Mouse (Mus musculus) forebrain, embryonic 14.5 days (tissue): ENCODE results near the gene Zdhhc14. TPM values are rescaled to one million over a fixed set of nuclear protein-coding genes. Genes with fewer than 3 reads are reported as not detected.

Source experiments
- ATAC-seq: fragments of 200-750 bp; cut with Nextera tagmentation; 2 replicates; pipeline ENCODE4 v1.8.0; 2017; ENCODE audit warnings: mild to moderate bottlenecking, moderate library complexity
- DNase-seq: peaks from one replicate; pipeline ENCODE4 v3.0.0-alpha.2; 2015; ENCODE audit warnings: low spot score
- H3K27ac ChIP-seq: fragments of 300-500 bp; sonication (generic); 2 replicates; pipeline ENCODE4 v1.5.1; 2014; ENCODE audit warnings: low read depth, mild to moderate bottlenecking, control low read depth, low read length, moderate library complexity
- H3K27me3 ChIP-seq: fragments of 300-500 bp; sonication (generic); replicated peaks from 2 replicates; pipeline ENCODE4 v1.6.1; 2014; ENCODE audit warnings: low read length, control low read depth, mixed read lengths; ENCODE audit not compliant: control insufficient read depth, insufficient read depth
- H3K36me3 ChIP-seq: fragments of 300-500 bp; sonication (generic); 2 replicates; pipeline ENCODE4 v1.6.1; 2014; ENCODE audit warnings: low read length, control low read depth; ENCODE audit not compliant: control insufficient read depth, insufficient read depth
- H3K4me1 ChIP-seq: fragments of 300-500 bp; sonication (generic); 2 replicates; pipeline ENCODE4 v1.6.1; 2014; ENCODE audit warnings: antibody characterized with exemption, low read length, control low read depth; ENCODE audit not compliant: control insufficient read depth, insufficient read depth
- H3K4me2 ChIP-seq: fragments of 300-500 bp; sonication (generic); 2 replicates; pipeline ENCODE4 v1.6.1; 2014; ENCODE audit warnings: mild to moderate bottlenecking, control low read depth, low read length
- H3K4me3 ChIP-seq: fragments of 300-500 bp; sonication (generic); 2 replicates; pipeline ENCODE4 v1.5.1; 2014; ENCODE audit warnings: low read depth, low read length, control low read depth
- H3K9ac ChIP-seq: fragments of 300-500 bp; sonication (generic); 2 replicates; pipeline ENCODE4 v1.6.1; 2014; ENCODE audit warnings: mild to moderate bottlenecking, low read length, control low read depth, moderate library complexity
- H3K9me3 ChIP-seq: fragments of 300-500 bp; sonication (generic); replicated peaks from 2 replicates; pipeline ENCODE4 v1.6.1; 2016; ENCODE audit warnings: low read length, control low read depth, mixed read lengths; ENCODE audit not compliant: control insufficient read depth
- WGBS: fragments of 180-500 bp; shearing (Covaris S2); extraction: QIAGEN DNeasy Blood & Tissue Kit; methylation state at CpG from one replicate; pipeline ENCODE4 v1.1.7; 2014; 5-methylcytosine and 5-hydroxymethylcytosine counted together
- polyA plus RNA-seq: library from polyadenylated mRNA; unstranded; fragments of >200 nt; fragmentation: Nextera tagmentation; extraction: Ambion mirVana; gene quantifications from 2 replicates; pipeline ENCODE4 v1.2.1, GENCODE M21; 2014

The Zdhhc14 gene
- polyA plus RNA-seq, 1 experiment from 2014 or later: 4.7 TPM

GRCm38 (mm10) chr17:5510564-5510963 lies 18.2 kb downstream of the Zdhhc14 start:
- Histone ChIP-seq H3K36me3 (no peaks in the 10 kb centered on the region), H3K27me3 (no peaks in the 10 kb centered on the region), H3K9ac (no peak overlapping the region), H3K4me1 (no peaks in the 10 kb centered on the region), H3K27ac (no peak overlapping the region), H3K4me2 (no peak overlapping the region), H3K9me3 (no peaks in the 10 kb centered on the region), H3K4me3 (no peak overlapping the region)
- DNase-seq (no peak), ATAC-seq (no peak)
- 86% methylated on average over 9 of the region's 9 CpGs for WGBS

GRCm38 (mm10) chr17:5511724-5512123 lies 19.4 kb downstream of the Zdhhc14 start:
- H3K4me3 ChIP-seq: no peak overlapping the region
- 86% methylated on average over 6 of the region's 6 CpGs for WGBS

GRCm38 (mm10) chr17:5519466-5519865 lies 27.1 kb downstream of the Zdhhc14 start:
- Histone ChIP-seq H3K9ac (no peak overlapping the region), H3K4me3 (no peak overlapping the region), H3K4me1 (no peaks in the 10 kb centered on the region), H3K27me3 (no peaks in the 10 kb centered on the region), H3K4me2 (no peak overlapping the region), H3K36me3 (no peaks in the 10 kb centered on the region), H3K27ac (no peak overlapping the region), H3K9me3 (0 out of 2 replicates have a peak, but pooled peaks cover 2% of the 10 kb centered on the region)
- ATAC-seq: no peak
- 87% methylated on average over 10 of the region's 10 CpGs for WGBS
- no peak for DNase-seq

More at GRCm38 (mm10) chr17:5511724-5512123, 19.4 kb downstream of the Zdhhc14 start:
- Histone ChIP-seq H3K36me3 (no peaks in the 10 kb centered on the region), H3K27me3 (no peaks in the 10 kb centered on the region), H3K27ac (no peak overlapping the region), H3K4me1 (no peaks in the 10 kb centered on the region), H3K4me2 (no peak overlapping the region), H3K9me3 (no peaks in the 10 kb centered on the region), H3K9ac (no peak overlapping the region)
- DNase-seq: no peak
- ATAC-seq: no peak

DNA sequence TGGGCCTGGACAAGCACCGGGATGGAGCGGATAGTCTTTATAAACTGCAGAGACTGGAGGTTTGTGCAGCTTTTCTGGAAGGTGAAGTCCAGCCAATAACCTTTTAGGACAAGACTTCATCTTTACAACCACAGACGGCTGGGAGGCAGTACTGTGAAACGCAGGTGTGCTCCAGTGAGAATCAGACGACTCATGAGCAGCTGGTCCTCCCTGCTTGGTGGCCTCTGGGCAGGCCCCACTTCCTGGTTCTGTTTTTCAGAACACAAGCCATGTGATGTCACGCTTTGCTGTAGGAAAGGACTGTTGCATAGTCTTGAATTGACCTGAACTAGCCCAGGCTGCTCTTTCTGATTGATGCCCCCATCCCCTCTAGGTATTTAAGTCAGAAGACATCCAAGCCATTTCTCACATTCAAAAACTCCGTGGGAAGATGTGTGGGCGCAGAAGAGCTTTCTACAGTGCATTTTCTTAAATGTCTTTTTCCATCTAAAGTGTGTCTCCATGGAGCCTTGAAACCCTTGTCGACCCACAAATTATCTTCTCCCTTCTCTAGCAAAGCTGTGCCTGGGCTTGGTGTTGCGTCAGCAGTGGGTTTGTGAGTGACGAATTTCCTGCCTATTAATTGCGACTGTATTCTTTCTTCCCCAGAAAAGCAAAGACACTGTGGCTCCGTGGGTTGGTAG lies 27.7 kb downstream of the Zdhhc14 start:
- H3K27ac ChIP-seq: no peak overlapping the region
- no peak overlapping the region for H3K4me2 ChIP-seq
- ATAC-seq: no peak
- 0 out of 2 replicates have a peak, but pooled peaks cover 2% of the 10 kb centered on the region for H3K9me3 ChIP-seq
- no peak overlapping the region for H3K9ac ChIP-seq
- WGBS: 90% methylated on average over 13 of the region's 13 CpGs
- no peak for DNase-seq
- no peaks in the 10 kb centered on the region for H3K27me3 ChIP-seq
- no peaks in the 10 kb centered on the region for H3K36me3 ChIP-seq
- no peak overlapping the region for H3K4me3 ChIP-seq
- no peaks in the 10 kb centered on the region for H3K4me1 ChIP-seq

- Histone ChIP-seq H3K9me3 (0 out of 2 replicates have a peak, but pooled peaks cover 2% of the 10 kb centered on the region), H3K4me3 (no peak overlapping the region), H3K27me3 (no peaks in the 10 kb centered on the region), H3K4me1 (no peaks in the 10 kb centered on the region), H3K27ac (no peak overlapping the region), H3K4me2 (no peak overlapping the region), H3K9ac (no peak overlapping the region), H3K36me3 (no peaks in the 10 kb centered on the region)
- DNase-seq (no peak), ATAC-seq (no peak)
- 83% methylated on average over 1 of the region's 1 CpGs for WGBS
These were observed 29.2 kb downstream of the Zdhhc14 start for GRCm38 (mm10) chr17:5521532-5521931.

- Histone ChIP-seq H3K4me3 (no peak overlapping the region), H3K4me1 (no peaks in the 10 kb centered on the region), H3K27me3 (no peaks in the 10 kb centered on the region), H3K9me3 (no peaks in the 10 kb centered on the region), H3K27ac (no peak overlapping the region), H3K4me2 (no peak overlapping the region), H3K9ac (no peak overlapping the region), H3K36me3 (no peaks in the 10 kb centered on the region)
- DNase-seq: no peak
- ATAC-seq: no peak
- WGBS: 89% methylated on average over 6 of the region's 6 CpGs
These were observed 37.2 kb downstream of the Zdhhc14 start for GRCm38 (mm10) chr17:5529552-5529951.

- Histone ChIP-seq H3K4me2 (no peak overlapping the region), H3K9me3 (no peaks in the 10 kb centered on the region), H3K36me3 (no peaks in the 10 kb centered on the region), H3K27ac (no peak overlapping the region), H3K4me1 (no peaks in the 10 kb centered on the region), H3K4me3 (no peak overlapping the region), H3K9ac (no peak overlapping the region), H3K27me3 (no peaks in the 10 kb centered on the region)
- 23% methylated on average over 5 of the region's 5 CpGs for whole genome bisulfite sequencing
- DNase-seq: no peak
- ATAC-seq: no peak
These were observed 40.5 kb downstream of the Zdhhc14 start for GRCm38 (mm10) chr17:5532816-5533215.

DNA sequence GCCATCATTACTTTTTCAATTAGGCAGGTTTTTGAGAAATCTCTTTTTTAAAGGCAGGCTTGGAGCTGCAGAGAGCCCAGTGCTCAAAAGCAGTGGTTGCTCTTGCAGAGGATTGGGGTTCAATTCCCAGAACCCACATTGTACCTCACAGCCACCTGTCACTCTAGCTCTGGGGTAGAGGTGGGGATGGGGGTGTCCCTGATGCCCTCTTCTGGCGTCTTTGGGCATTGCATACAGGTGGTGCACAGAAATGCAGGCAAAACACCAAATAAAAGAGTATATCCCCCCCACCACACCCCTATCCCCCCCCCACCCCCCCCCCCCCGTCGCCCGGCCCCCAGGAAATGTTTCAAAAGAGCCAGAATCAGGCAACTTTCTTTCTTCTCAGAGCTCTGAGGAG lies 43.0 kb downstream of the Zdhhc14 start:
- no peaks in the 10 kb centered on the region for H3K9me3 ChIP-seq
- no peaks in the 10 kb centered on the region for H3K36me3 ChIP-seq
- H3K27me3 ChIP-seq: no peaks in the 10 kb centered on the region
- no peaks in the 10 kb centered on the region for H3K4me1 ChIP-seq
- H3K4me2 ChIP-seq: no peak overlapping the region
- H3K4me3 ChIP-seq: no peak overlapping the region
- H3K9ac ChIP-seq: no peak overlapping the region
- H3K27ac ChIP-seq: no peak overlapping the region
- ATAC-seq (no peak), DNase-seq (no peak)
- WGBS: 17% methylated on average over 1 of the region's 4 CpGs

DNA sequence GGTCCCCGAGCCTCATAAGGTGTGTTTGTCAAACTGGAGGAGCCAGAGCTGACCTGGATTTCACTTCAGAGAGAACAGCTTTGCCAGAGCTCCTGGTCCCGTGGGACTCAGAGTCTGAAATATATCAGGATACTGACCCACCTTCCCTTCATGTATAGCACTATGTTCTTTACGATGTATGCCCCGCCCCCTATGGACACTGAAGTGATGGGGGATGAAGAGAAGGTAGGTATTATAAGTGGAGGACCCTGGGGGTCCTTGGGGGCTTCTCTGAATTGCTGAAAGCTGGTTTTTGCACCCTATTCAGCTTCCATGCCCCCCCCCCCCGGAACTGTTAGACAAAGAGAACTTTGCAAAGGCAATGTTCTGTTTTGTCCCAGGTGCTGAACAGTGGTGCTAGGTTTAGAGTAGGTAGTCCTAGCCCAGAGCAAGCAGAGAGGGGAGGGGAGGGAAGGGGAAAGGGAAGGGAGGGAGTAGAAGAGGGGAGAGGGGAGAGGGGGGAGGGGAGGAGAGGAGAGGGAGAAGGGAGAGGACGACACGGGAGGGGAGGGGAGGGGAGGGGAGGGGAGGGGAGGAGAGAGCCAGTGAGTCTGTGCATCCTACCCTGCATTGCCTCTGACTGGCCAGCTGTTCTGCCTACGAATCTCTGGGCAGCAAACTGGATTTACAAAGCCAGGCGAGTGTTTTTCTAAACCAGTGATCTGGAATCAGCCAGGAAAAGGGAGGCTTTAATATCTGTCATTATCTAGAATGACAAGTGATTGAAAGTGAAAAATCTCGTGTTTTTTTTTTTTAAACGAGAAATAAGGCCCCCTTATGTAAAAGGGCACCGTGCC lies 44.1 kb downstream of the Zdhhc14 start:
- H3K27me3 ChIP-seq: no peaks in the 10 kb centered on the region
- no peak overlapping the region for H3K9ac ChIP-seq
- no peaks in the 10 kb centered on the region for H3K36me3 ChIP-seq
- H3K4me1 ChIP-seq: no peaks in the 10 kb centered on the region
- no peak overlapping the region for H3K4me3 ChIP-seq
- no peak overlapping the region for H3K27ac ChIP-seq
- H3K4me2 ChIP-seq: no peak overlapping the region
- ATAC-seq: peak; percentile 54; the same call in 1 of the 2 replicates
- no peaks in the 10 kb centered on the region for H3K9me3 ChIP-seq
- WGBS: 62% methylated on average over 10 of the region's 12 CpGs
- DNase-seq: peak; percentile 57
